Mouse (Mus musculus): ENCODE results near the gene Fhdc1. TPM values are rescaled to one million over a fixed set of nuclear protein-coding genes. Genes with fewer than 3 reads are reported as not detected.

The Fhdc1 gene
- total RNA-seq, 1 experiment: 1.2 TPM

GRCm38 (mm10) chr3:84435288-84436043 lies 44.8 kb downstream of the Fhdc1 start:
- H3K9me3 ChIP-seq (ENCODE audit: control insufficient read depth, insufficient read depth, low read depth, low read length): no peaks in the 10 kb centered on the region
- H3K9ac ChIP-seq (ENCODE audit: insufficient read depth, low read depth, low read length, poor library complexity, severe bottlenecking): no peak overlapping the region
- no peak overlapping the region for H3K27ac ChIP-seq (ENCODE audit: insufficient read depth, low read depth, low read length, poor library complexity, severe bottlenecking)
- H3K4me1 ChIP-seq (ENCODE audit: control insufficient read depth in 2 of 2, insufficient read depth in 2 of 2, low read length in 2 of 2, poor library complexity in 1 of 2): peaks cover 0 to 2% of the 10 kb centered on the region in 2 experiments; a peak in 1 of 4 replicates
- H3K4me3 ChIP-seq (ENCODE audit: insufficient read depth in 1 of 2, low read depth in 1 of 2, low read length in 2 of 2, poor library complexity in 1 of 2, severe bottlenecking in 1 of 2): no peak overlapping the region
- H3K36me3 ChIP-seq (ENCODE audit: control insufficient read depth, insufficient read depth, low read length, poor library complexity, severe bottlenecking): no peaks in the 10 kb centered on the region
- peak; percentile 39 for DNase-seq (ENCODE audit: low read depth, low spot score)
- in situ Hi-C loops (cut with MboI; ENCODE audit: low sequenced_read_pairs in 2 of 2, unreplicated experiment in 2 of 2): no loop called here
- no peak for TF ChIP-seq CHD2 (IDR thresholded peaks at IDR 0.05; ENCODE audit: low read depth, low read length)
- no peak for TF ChIP-seq HCFC1 (IDR thresholded peaks at IDR 0.05; ENCODE audit: borderline replicate concordance, insufficient read depth, low read length)
- no peak for TF ChIP-seq ZC3H11A (IDR thresholded peaks at IDR 0.05; ENCODE audit: borderline replicate concordance, low read depth, low read length)
- 0 out of 2 replicates have a peak, but pooled peaks have one; percentile 11 for TF ChIP-seq MAFK (IDR thresholded peaks at IDR 0.05; ENCODE audit: insufficient read depth, low read depth, low read length)

- H3K4me3 ChIP-seq (ENCODE audit: insufficient read depth in 1 of 2, low read depth in 1 of 2, low read length in 2 of 2, poor library complexity in 1 of 2, severe bottlenecking in 1 of 2): no peak overlapping the region
- H3K9me3 ChIP-seq (ENCODE audit: control insufficient read depth, insufficient read depth, low read depth, low read length): no peaks in the 10 kb centered on the region; the same call in 1 of the 2 replicates
- no peak for DNase-seq (ENCODE audit: low read depth, low spot score)
- peaks cover 0 to 2% of the 10 kb centered on the region in 2 experiments; a peak in 1 of 4 replicates for H3K4me1 ChIP-seq (ENCODE audit: control insufficient read depth in 2 of 2, insufficient read depth in 2 of 2, low read length in 2 of 2, poor library complexity in 1 of 2)
- in situ Hi-C loops (cut with MboI; ENCODE audit: low sequenced_read_pairs in 2 of 2, unreplicated experiment in 2 of 2): no loop called here
- no peak overlapping the region for H3K9ac ChIP-seq (ENCODE audit: insufficient read depth, low read depth, low read length, poor library complexity, severe bottlenecking)
- no peaks in the 10 kb centered on the region for H3K36me3 ChIP-seq (ENCODE audit: control insufficient read depth, insufficient read depth, low read length, poor library complexity, severe bottlenecking)
- TF ChIP-seq CHD2 (IDR thresholded peaks at IDR 0.05; ENCODE audit: low read depth, low read length) (no peak), ZC3H11A (IDR thresholded peaks at IDR 0.05; ENCODE audit: borderline replicate concordance, low read depth, low read length) (no peak), ZNF384 (IDR thresholded peaks at IDR 0.05; ENCODE audit: low read depth, low read length) (no peak), HCFC1 (IDR thresholded peaks at IDR 0.05; ENCODE audit: borderline replicate concordance, insufficient read depth, low read length) (no peak), MAFK (IDR thresholded peaks at IDR 0.05; ENCODE audit: insufficient read depth, low read depth, low read length) (no peak)
- no peak overlapping the region for H3K27ac ChIP-seq (ENCODE audit: insufficient read depth, low read depth, low read length, poor library complexity, severe bottlenecking)
These were observed 47.3 kb downstream of the Fhdc1 start for GRCm38 (mm10) chr3:84432797-84433445.

GRCm38 (mm10) chr3:84431257-84431656 lies 49.0 kb downstream of the Fhdc1 start:
- no peak for TF ChIP-seq ZC3H11A (IDR thresholded peaks at IDR 0.05; ENCODE audit: borderline replicate concordance, low read depth, low read length)
- TF ChIP-seq ZNF384 (IDR thresholded peaks at IDR 0.05; ENCODE audit: low read depth, low read length): no peak
- TF ChIP-seq MAFK (IDR thresholded peaks at IDR 0.05; ENCODE audit: insufficient read depth, low read depth, low read length): no peak
- TF ChIP-seq HCFC1 (IDR thresholded peaks at IDR 0.05; ENCODE audit: borderline replicate concordance, insufficient read depth, low read length): no peak
- no peak for TF ChIP-seq CHD2 (IDR thresholded peaks at IDR 0.05; ENCODE audit: low read depth, low read length)
- no peaks in the 10 kb centered on the region; the same call in 1 of the 2 replicates for H3K9me3 ChIP-seq (ENCODE audit: control insufficient read depth, insufficient read depth, low read depth, low read length)
- in situ Hi-C loops (cut with MboI; ENCODE audit: low sequenced_read_pairs in 2 of 2, unreplicated experiment in 2 of 2): no loop called here
- H3K4me3 ChIP-seq (ENCODE audit: insufficient read depth in 1 of 2, low read depth in 1 of 2, low read length in 2 of 2, poor library complexity in 1 of 2, severe bottlenecking in 1 of 2): no peak overlapping the region
- no peak overlapping the region for H3K9ac ChIP-seq (ENCODE audit: insufficient read depth, low read depth, low read length, poor library complexity, severe bottlenecking)
- no peak overlapping the region for H3K27ac ChIP-seq (ENCODE audit: insufficient read depth, low read depth, low read length, poor library complexity, severe bottlenecking)
- DNase-seq (ENCODE audit: low read depth, low spot score): no peak
- no peaks in the 10 kb centered on the region for H3K36me3 ChIP-seq (ENCODE audit: control insufficient read depth, insufficient read depth, low read length, poor library complexity, severe bottlenecking)
- 0 out of 4 replicates have a peak, but pooled peaks cover 0 to 2% of the 10 kb centered on the region in 2 experiments for H3K4me1 ChIP-seq (ENCODE audit: control insufficient read depth in 2 of 2, insufficient read depth in 2 of 2, low read length in 2 of 2, poor library complexity in 1 of 2)

GRCm38 (mm10) chr3:84430152-84430551 lies 50.1 kb downstream of the Fhdc1 start:
- TF ChIP-seq MAFK (IDR thresholded peaks at IDR 0.05; ENCODE audit: insufficient read depth, low read depth, low read length) (no peak), ZNF384 (IDR thresholded peaks at IDR 0.05; ENCODE audit: low read depth, low read length) (no peak), HCFC1 (IDR thresholded peaks at IDR 0.05; ENCODE audit: borderline replicate concordance, insufficient read depth, low read length) (no peak), CHD2 (IDR thresholded peaks at IDR 0.05; ENCODE audit: low read depth, low read length) (no peak), ZC3H11A (IDR thresholded peaks at IDR 0.05; ENCODE audit: borderline replicate concordance, low read depth, low read length) (no peak)
- DNase-seq (ENCODE audit: low read depth, low spot score): no peak
- Histone ChIP-seq H3K4me1 (ENCODE audit: control insufficient read depth in 2 of 2, insufficient read depth in 2 of 2, low read length in 2 of 2, poor library complexity in 1 of 2) (0 out of 4 replicates have a peak, but pooled peaks cover 0 to under 1% of the 10 kb centered on the region in 2 experiments), H3K9me3 (ENCODE audit: control insufficient read depth, insufficient read depth, low read depth, low read length) (no peaks in the 10 kb centered on the region; the same call in 1 of the 2 replicates), H3K4me3 (ENCODE audit: insufficient read depth in 1 of 2, low read depth in 1 of 2, low read length in 2 of 2, poor library complexity in 1 of 2, severe bottlenecking in 1 of 2) (no peak overlapping the region), H3K9ac (ENCODE audit: insufficient read depth, low read depth, low read length, poor library complexity, severe bottlenecking) (no peak overlapping the region), H3K27ac (ENCODE audit: insufficient read depth, low read depth, low read length, poor library complexity, severe bottlenecking) (no peak overlapping the region), H3K36me3 (ENCODE audit: control insufficient read depth, insufficient read depth, low read length, poor library complexity, severe bottlenecking) (no peaks in the 10 kb centered on the region)
- in situ Hi-C loops (cut with MboI; ENCODE audit: low sequenced_read_pairs in 2 of 2, unreplicated experiment in 2 of 2): no loop called here
